Mouse (Mus musculus) limb, embryonic 11.5 days (tissue): ENCODE results near the gene Smarce1. TPM values are rescaled to one million over a fixed set of nuclear protein-coding genes. Genes with fewer than 3 reads are reported as not detected.

Experiments used
- ATAC-seq: fragments of 200-750 bp; cut with Nextera tagmentation; 2 replicates; pipeline ENCODE4 v1.8.0; 2017; ENCODE audit warnings: low read depth; ENCODE audit not compliant: insufficient number of reproducible peaks, low FRiP score, low TSS enrichment
- DNase-seq: peaks from one replicate; pipeline ENCODE4 v3.0.0-alpha.2; 2015; ENCODE audit warnings: low spot score
- H3K27ac ChIP-seq: fragments of 300-500 bp; sonication (generic); replicated peaks from 2 replicates; pipeline ENCODE4 v1.5.1; 2014; ENCODE audit warnings: low read depth, mild to moderate bottlenecking, low read length
- H3K27me3 ChIP-seq: fragments of 300-500 bp; sonication (generic); 2 replicates; pipeline ENCODE4 v1.6.1; 2014; ENCODE audit warnings: mild to moderate bottlenecking, low read length, mixed read lengths; ENCODE audit not compliant: control insufficient read depth, insufficient read depth
- H3K36me3 ChIP-seq: fragments of 300-500 bp; sonication (generic); 2 replicates; pipeline ENCODE4 v1.6.1; 2014; ENCODE audit warnings: mild to moderate bottlenecking, low read length, moderate library complexity, mixed read lengths; ENCODE audit not compliant: control insufficient read depth, insufficient read depth
- H3K4me1 ChIP-seq: fragments of 300-500 bp; sonication (generic); 2 replicates; pipeline ENCODE4 v1.6.1; 2014; ENCODE audit warnings: low read length, mixed read lengths; ENCODE audit not compliant: control insufficient read depth, insufficient read depth
- H3K4me2 ChIP-seq: fragments of 300-500 bp; sonication (generic); 2 replicates; pipeline ENCODE4 v1.6.1; 2014; ENCODE audit warnings: low read depth, mild to moderate bottlenecking, moderate library complexity; ENCODE audit not compliant: severe bottlenecking
- H3K4me3 ChIP-seq: fragments of 300-500 bp; sonication (generic); 2 replicates; pipeline ENCODE4 v1.5.1; 2014; ENCODE audit warnings: low read depth, low read length
- H3K9ac ChIP-seq: fragments of 300-500 bp; sonication (generic); 2 replicates; pipeline ENCODE4 v1.6.1; 2014; ENCODE audit warnings: mild to moderate bottlenecking, low read length
- H3K9me3 ChIP-seq: fragments of 300-500 bp; sonication (generic); 2 replicates; pipeline ENCODE4 v1.6.1; 2016; ENCODE audit warnings: low read length; ENCODE audit not compliant: control insufficient read depth
- WGBS: fragments of 180-500 bp; shearing (Covaris S2); extraction: QIAGEN DNeasy Blood & Tissue Kit; methylation state at CpG from one replicate; pipeline ENCODE4 v1.1.7; 2014; 5-methylcytosine and 5-hydroxymethylcytosine counted together
- polyA plus RNA-seq: library from polyadenylated mRNA; unstranded; fragments of >200 nt; fragmentation: Nextera tagmentation; extraction: Ambion mirVana; gene quantifications from 2 replicates; pipeline ENCODE4 v1.2.1, GENCODE M21; 2014

Smarce1 gene
- polyA plus RNA-seq, 1 experiment from 2014 or later: 261 TPM

DNA sequence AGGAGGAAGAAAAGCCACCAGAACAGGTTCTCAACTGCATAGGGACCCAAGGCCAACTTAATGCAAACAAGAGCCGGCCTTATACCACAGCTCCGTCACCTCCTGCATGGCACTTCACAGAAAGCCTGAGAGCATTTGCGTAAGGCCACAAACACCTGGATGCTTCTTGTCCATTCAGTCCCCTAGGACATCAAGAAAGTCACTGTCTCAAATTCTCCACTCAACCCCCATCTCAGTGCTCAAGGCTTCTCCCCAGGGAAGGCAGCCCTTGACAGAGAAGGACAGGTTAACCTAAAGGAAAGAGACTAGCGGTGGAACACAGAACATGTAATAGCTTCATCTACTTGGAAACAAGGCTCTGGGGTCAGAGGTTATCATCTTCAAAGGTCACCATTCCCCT lies 43.5 kb downstream of the Smarce1 start:
- no peak overlapping the region for H3K27ac ChIP-seq
- H3K9me3 ChIP-seq: no peaks in the 10 kb centered on the region
- ATAC-seq (no peak), DNase-seq (no peak)
- no peak overlapping the region for H3K4me2 ChIP-seq
- H3K4me3 ChIP-seq: no peak overlapping the region
- H3K27me3 ChIP-seq: no peaks in the 10 kb centered on the region
- no peak overlapping the region for H3K9ac ChIP-seq
- no peaks in the 10 kb centered on the region for H3K4me1 ChIP-seq
- no peaks in the 10 kb centered on the region for H3K36me3 ChIP-seq
- WGBS: 75% methylated on average over 4 of the region's 4 CpGs

DNA sequence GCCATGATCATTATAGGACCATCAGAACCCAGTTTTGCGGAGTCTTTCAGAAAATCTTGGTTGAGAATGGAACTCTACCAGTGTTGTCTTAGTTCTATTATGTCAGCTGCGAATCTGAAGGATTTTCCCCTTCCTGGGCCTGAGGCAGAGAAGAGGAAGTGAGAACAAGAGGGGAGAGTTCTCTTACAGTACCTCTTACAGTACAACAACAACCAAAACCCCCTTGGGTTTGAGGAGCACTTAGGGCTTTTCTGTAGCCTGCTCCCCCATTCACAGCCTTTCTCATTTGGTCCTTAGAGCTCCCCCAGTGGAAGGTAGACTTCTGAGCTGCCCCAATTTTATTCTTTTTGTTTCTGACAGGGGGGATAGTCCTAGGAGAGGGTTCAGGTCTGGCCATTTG lies 44.0 kb downstream of the Smarce1 start:
- WGBS: 83% methylated on average over 2 of the region's 2 CpGs
- no peaks in the 10 kb centered on the region for H3K4me1 ChIP-seq

DNA sequence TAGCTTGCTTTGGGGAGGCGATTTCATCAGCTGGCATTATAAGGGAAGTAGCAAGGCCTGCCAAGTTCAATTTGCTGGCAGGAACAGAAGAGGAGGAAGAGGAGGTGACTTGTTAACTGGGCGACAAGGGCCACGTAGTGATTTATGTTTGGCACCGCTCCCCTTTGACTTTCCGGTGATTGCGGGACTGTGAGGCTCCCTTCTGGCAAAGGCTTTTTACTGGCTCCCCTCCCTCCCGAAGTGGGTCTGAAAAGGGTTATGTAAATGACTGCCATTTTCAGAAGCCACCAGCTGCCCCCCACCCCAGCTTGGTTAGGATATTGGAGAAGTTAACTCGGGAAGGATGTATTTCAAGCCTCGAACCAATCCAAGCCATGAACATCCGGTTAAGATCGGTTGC lies 48.2 kb downstream of the Smarce1 start:
- Histone ChIP-seq H3K4me3 (no peak overlapping the region), H3K27ac (no peak overlapping the region), H3K36me3 (no peaks in the 10 kb centered on the region), H3K9me3 (no peaks in the 10 kb centered on the region), H3K9ac (no peak overlapping the region), H3K4me2 (no peak overlapping the region), H3K27me3 (no peaks in the 10 kb centered on the region), H3K4me1 (no peaks in the 10 kb centered on the region)
- DNase-seq (no peak), ATAC-seq (no peak)
- WGBS: 47% methylated on average over 11 of the region's 11 CpGs

More for the DNA sequence above, 44.0 kb downstream of the Smarce1 start:
- Histone ChIP-seq H3K9me3 (no peaks in the 10 kb centered on the region), H3K4me2 (no peak overlapping the region), H3K27ac (no peak overlapping the region), H3K36me3 (no peaks in the 10 kb centered on the region), H3K27me3 (no peaks in the 10 kb centered on the region), H3K9ac (no peak overlapping the region), H3K4me3 (no peak overlapping the region)
- DNase-seq (no peak), ATAC-seq (no peak)

DNA sequence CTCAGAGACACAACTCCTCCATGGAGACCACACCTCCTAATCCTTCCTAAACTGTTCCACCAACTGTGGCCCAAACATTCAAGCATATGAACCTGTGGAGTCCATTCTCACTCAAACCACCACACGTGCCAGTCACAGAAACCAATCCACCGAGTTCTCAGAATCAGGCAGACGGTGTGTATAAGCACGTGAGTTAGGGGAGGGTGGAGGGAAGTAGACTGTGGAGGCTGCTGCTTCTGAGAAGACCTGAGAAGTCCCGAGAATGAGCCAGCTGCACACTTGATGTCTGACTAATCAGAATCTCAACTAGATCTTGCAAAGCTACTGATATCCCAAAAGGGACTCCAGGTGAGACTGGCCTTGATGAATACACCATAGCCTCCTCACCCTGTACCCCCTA lies 50.7 kb downstream of the Smarce1 start:
- 85% methylated on average over 5 of the region's 5 CpGs for WGBS
- H3K4me1 ChIP-seq: no peaks in the 10 kb centered on the region
- ATAC-seq: no peak
- no peak overlapping the region for H3K4me3 ChIP-seq
- H3K4me2 ChIP-seq: no peak overlapping the region
- no peaks in the 10 kb centered on the region for H3K27me3 ChIP-seq
- H3K27ac ChIP-seq: no peak overlapping the region
- no peak for DNase-seq
- H3K36me3 ChIP-seq: no peaks in the 10 kb centered on the region
- no peak overlapping the region for H3K9ac ChIP-seq
- H3K9me3 ChIP-seq: no peaks in the 10 kb centered on the region

DNA sequence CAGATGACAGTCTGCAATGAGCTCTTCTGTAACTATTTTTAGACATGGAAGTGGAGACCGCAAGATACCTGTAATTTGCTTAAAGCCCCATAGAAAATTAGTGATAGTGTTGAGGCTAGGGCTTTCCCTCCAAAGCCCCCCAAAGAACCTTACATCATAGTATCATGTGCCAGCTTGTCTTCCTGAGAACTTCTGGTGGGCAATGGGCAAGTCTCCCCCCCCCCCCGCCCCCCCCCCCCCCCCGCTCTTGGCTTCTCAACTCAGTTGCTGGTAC lies 53.0 kb downstream of the Smarce1 start:
- 94% methylated on average over 1 of the region's 3 CpGs for WGBS
- Histone ChIP-seq H3K36me3 (no peaks in the 10 kb centered on the region), H3K4me2 (no peak overlapping the region), H3K27ac (no peak overlapping the region), H3K4me1 (no peaks in the 10 kb centered on the region), H3K9me3 (no peaks in the 10 kb centered on the region), H3K4me3 (no peak overlapping the region), H3K27me3 (no peaks in the 10 kb centered on the region), H3K9ac (no peak overlapping the region)
- DNase-seq: no peak
- no peak for ATAC-seq

DNA sequence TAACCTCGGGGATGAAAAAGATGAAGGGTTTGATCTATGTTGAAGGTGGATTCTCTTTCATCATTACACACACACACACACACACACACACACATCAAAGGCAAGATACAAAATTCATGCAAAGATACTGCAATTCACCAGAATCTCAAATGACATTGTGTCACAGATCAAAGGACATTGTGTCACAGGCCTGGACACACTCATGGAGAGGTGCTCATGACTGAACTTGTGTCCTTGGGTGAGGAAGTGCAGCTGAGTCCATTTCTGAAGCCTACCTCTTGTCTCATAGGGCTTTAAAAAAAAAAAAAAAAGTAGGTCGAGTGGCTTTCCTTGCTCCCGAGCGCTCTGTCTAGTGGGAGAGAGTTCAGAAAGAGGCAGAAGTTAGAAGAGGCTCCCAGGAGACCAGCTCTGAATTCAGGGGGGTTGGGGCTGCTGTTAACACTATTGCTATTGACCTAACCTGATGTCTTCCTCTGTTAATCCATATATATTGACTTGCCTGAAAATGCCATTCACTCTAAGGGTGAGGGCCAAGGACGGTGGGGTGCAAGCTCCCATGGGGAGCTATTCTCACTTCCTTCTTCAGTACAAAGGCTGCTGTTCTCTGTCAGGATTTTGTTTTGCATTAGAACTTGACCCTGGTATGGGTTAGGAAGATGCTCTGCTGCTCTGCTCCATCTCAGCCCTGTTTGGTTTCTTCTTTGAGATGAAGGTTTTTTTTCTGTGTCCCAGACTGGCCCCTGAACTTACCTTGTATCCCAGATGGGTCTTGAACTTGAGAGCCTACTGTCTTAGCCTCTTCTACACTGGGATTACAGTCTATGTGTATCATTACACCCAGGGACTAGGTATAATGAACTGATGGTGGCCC lies 53.5 kb downstream of the Smarce1 start:
- Histone ChIP-seq H3K9me3 (no peaks in the 10 kb centered on the region), H3K4me2 (no peak overlapping the region), H3K27me3 (no peaks in the 10 kb centered on the region), H3K36me3 (no peaks in the 10 kb centered on the region), H3K4me3 (no peak overlapping the region), H3K9ac (no peak overlapping the region), H3K4me1 (no peaks in the 10 kb centered on the region), H3K27ac (no peak overlapping the region)
- ATAC-seq: no peak
- DNase-seq: no peak
- 71% methylated on average over 5 of the region's 5 CpGs for WGBS

DNA sequence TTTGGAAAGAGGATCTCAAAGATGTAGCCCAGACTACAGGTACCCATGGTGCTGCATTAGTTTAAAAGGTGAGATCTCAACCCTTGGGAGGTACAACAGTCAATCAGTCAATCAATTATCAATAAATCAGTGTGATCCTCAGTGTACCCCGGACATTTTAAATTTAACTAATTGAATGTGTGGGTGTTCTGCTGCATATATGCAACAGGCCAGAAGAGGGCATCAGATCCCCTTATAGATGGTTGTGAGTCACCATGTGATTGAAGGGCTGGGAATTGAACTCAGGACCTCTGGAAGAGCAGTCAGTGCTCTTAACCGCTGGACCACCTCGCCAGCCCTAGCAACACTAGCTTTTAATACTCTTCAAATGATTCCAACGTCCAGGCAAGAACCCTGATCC lies 58.8 kb downstream of the Smarce1 start:
- DNase-seq: no peak
- H3K4me2 ChIP-seq: no peak overlapping the region
- no peak overlapping the region for H3K9ac ChIP-seq
- no peak overlapping the region for H3K4me3 ChIP-seq
- no peaks in the 10 kb centered on the region for H3K9me3 ChIP-seq
- H3K4me1 ChIP-seq: no peaks in the 10 kb centered on the region
- H3K27ac ChIP-seq: no peak overlapping the region
- no peaks in the 10 kb centered on the region for H3K27me3 ChIP-seq
- no peaks in the 10 kb centered on the region for H3K36me3 ChIP-seq
- WGBS: 78% methylated on average over 4 of the region's 4 CpGs
- ATAC-seq: no peak

DNA sequence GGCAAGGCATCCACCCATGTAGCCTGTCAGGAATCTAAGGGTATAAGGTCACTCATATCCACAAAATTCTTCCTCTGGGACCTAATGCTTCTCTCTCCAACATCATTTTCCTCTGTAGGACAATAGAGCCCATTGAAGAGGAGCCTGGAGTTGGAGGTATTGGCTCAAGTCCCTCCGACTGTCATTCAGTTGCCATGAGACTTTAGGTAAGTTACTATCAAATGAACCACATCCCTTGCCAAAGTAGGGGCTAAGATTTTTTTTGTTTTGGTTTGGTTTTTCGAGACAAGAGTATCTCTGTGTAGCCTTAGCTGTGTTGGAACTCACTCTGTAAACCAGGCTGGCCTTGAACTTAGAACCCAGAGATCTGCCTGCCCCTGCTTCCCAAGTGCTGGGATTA lies 59.4 kb downstream of the Smarce1 start:
- no peak overlapping the region for H3K4me3 ChIP-seq
- H3K9ac ChIP-seq: no peak overlapping the region
- no peaks in the 10 kb centered on the region for H3K36me3 ChIP-seq
- H3K9me3 ChIP-seq: no peaks in the 10 kb centered on the region
- no peak overlapping the region for H3K27ac ChIP-seq
- 82% methylated on average over 2 of the region's 2 CpGs for WGBS
- no peaks in the 10 kb centered on the region for H3K27me3 ChIP-seq
- DNase-seq (no peak), ATAC-seq (no peak)
- H3K4me2 ChIP-seq: no peak overlapping the region
- H3K4me1 ChIP-seq: no peaks in the 10 kb centered on the region
